Mouse (Mus musculus) neural tube, embryonic 13.5 days (tissue): Measurements from ENCODE around the gene Leng8. TPM values are rescaled to one million over a fixed set of nuclear protein-coding genes. Genes with fewer than 3 reads are reported as not detected.

Experiments
- ATAC-seq: fragments of 200-750 bp; cut with Nextera tagmentation; 2 replicates; pipeline ENCODE4 v1.8.0; 2017; ENCODE audit warnings: low read depth, mild to moderate bottlenecking, moderate TSS enrichment, moderate library complexity
- H3K27ac ChIP-seq: fragments of 300-500 bp; sonication (generic); replicated peaks from 2 replicates; pipeline ENCODE4 v1.5.1; 2015; ENCODE audit warnings: moderate library complexity, mild to moderate bottlenecking, inconsistent platforms
- H3K27me3 ChIP-seq: fragments of 300-500 bp; sonication (generic); 2 replicates; pipeline ENCODE4 v1.6.1; 2015; ENCODE audit warnings: mild to moderate bottlenecking, inconsistent platforms
- H3K36me3 ChIP-seq: fragments of 300-500 bp; sonication (generic); 2 replicates; pipeline ENCODE4 v1.6.1; 2015; ENCODE audit warnings: mild to moderate bottlenecking, inconsistent platforms
- H3K4me1 ChIP-seq: fragments of 300-500 bp; sonication (generic); replicated peaks from 2 replicates; pipeline ENCODE4 v1.6.1; 2015; ENCODE audit warnings: inconsistent platforms
- H3K4me2 ChIP-seq: fragments of 300-500 bp; sonication (generic); 2 replicates; pipeline ENCODE4 v1.6.1; 2015; ENCODE audit warnings: inconsistent platforms, mild to moderate bottlenecking, moderate library complexity
- H3K4me3 ChIP-seq: fragments of 300-500 bp; sonication (generic); 2 replicates; pipeline ENCODE4 v1.5.1; 2015; ENCODE audit warnings: mild to moderate bottlenecking, inconsistent platforms
- H3K9ac ChIP-seq: fragments of 300-500 bp; sonication (generic); 2 replicates; pipeline ENCODE4 v1.6.1; 2015; ENCODE audit warnings: moderate library complexity, mild to moderate bottlenecking, inconsistent platforms
- H3K9me3 ChIP-seq: fragments of 300-500 bp; sonication (generic); 2 replicates; pipeline ENCODE4 v1.6.1; 2016; ENCODE audit warnings: inconsistent platforms
- WGBS: fragments of 180-500 bp; shearing (Covaris S2); methylation state at CpG from one replicate; pipeline ENCODE4 v1.1.7; 2015; 5-methylcytosine and 5-hydroxymethylcytosine counted together
- polyA plus RNA-seq: library from polyadenylated mRNA; unstranded; fragments of >200 nt; fragmentation: Nextera tagmentation; extraction: Ambion mirVana; gene quantifications from 2 replicates; pipeline ENCODE4 v1.2.1, GENCODE M21; 2015

Leng8 gene
- polyA plus RNA-seq, 1 experiment from 2014 or later, result 78.0 TPM

GRCm38 (mm10) chr7:4119344-4119902 lies 17.4 kb upstream of the Leng8 start, which contains the start of gene Ttyh1:
Gene Ttyh1, plus strand, starts transcription at chr7:4119408.
- H3K36me3 ChIP-seq, result no peaks in the 10 kb centered on the region
- H3K4me1 ChIP-seq, result peaks cover 64% of the 10 kb centered on the region
- H3K4me2 ChIP-seq, result peak within 1 kb of the TSS; percentile 74
- peak within 1 kb of the TSS; percentile 90 for H3K27ac ChIP-seq
- 1% methylated on average over 37 of the region's 37 CpGs for WGBS
- no peaks in the 10 kb centered on the region for H3K27me3 ChIP-seq
- peak within 1 kb of the TSS; percentile 70 for H3K4me3 ChIP-seq
- H3K9ac ChIP-seq, result peak within 1 kb of the TSS; percentile 92
- ATAC-seq, result no peak
- H3K9me3 ChIP-seq, result no peaks in the 10 kb centered on the region

GRCm38 (mm10) chr7:4119976-4120921 lies 16.6 kb upstream of the Leng8 start:
- H3K4me2 ChIP-seq, result peak overlapping the region; percentile 74
- H3K27ac ChIP-seq, result peak overlapping the region; percentile 90
- peak overlapping the region; percentile 92 for H3K9ac ChIP-seq
- WGBS, result 5% methylated on average over 19 of the region's 19 CpGs
- H3K4me1 ChIP-seq, result peaks cover 72% of the 10 kb centered on the region
- no peaks in the 10 kb centered on the region for H3K9me3 ChIP-seq
- peak; percentile 1; the same call in 1 of the 2 replicates for ATAC-seq
- H3K36me3 ChIP-seq, result no peaks in the 10 kb centered on the region
- H3K4me3 ChIP-seq, result peak overlapping the region; percentile 70
- H3K27me3 ChIP-seq, result no peaks in the 10 kb centered on the region

GRCm38 (mm10) chr7:4122076-4122768 lies 14.6 kb upstream of the Leng8 start:
- no peak for ATAC-seq
- peak overlapping the region; percentile 70 for H3K4me3 ChIP-seq
- H3K27me3 ChIP-seq, result no peaks in the 10 kb centered on the region
- peaks cover 89% of the 10 kb centered on the region for H3K4me1 ChIP-seq
- H3K27ac ChIP-seq, result peak overlapping the region; percentile 90
- H3K9ac ChIP-seq, result peak overlapping the region; percentile 92
- peak overlapping the region; percentile 74 for H3K4me2 ChIP-seq
- H3K36me3 ChIP-seq, result peaks cover 10% of the 10 kb centered on the region
- H3K9me3 ChIP-seq, result no peaks in the 10 kb centered on the region
- 35% methylated on average over 11 of the region's 11 CpGs for WGBS

- Histone ChIP-seq H3K4me2 (peak overlapping the region; percentile 74), H3K9me3 (no peaks in the 10 kb centered on the region), H3K4me1 (peaks cover 86% of the 10 kb centered on the region), H3K27ac (peak overlapping the region; percentile 90), H3K4me3 (peak overlapping the region; percentile 70), H3K36me3 (peaks cover 16% of the 10 kb centered on the region), H3K9ac (peak overlapping the region; percentile 92), H3K27me3 (no peaks in the 10 kb centered on the region)
- 77% methylated on average over 10 of the region's 10 CpGs for WGBS
- no peak for ATAC-seq
Measured at GRCm38 (mm10) chr7:4122783-4123182, 14.1 kb upstream of the Leng8 start.

GRCm38 (mm10) chr7:4123732-4124131 lies 13.1 kb upstream of the Leng8 start:
- ATAC-seq, result peak; percentile 82
- peak overlapping the region; percentile 29; the same call in 1 of the 2 replicates for H3K4me3 ChIP-seq
- H3K27me3 ChIP-seq, result no peaks in the 10 kb centered on the region
- H3K27ac ChIP-seq, result peak overlapping the region; percentile 90
- H3K9me3 ChIP-seq, result no peaks in the 10 kb centered on the region
- 6% methylated on average over 1 of the region's 1 CpGs for WGBS
- peaks cover 86% of the 10 kb centered on the region for H3K4me1 ChIP-seq
- peaks cover 25% of the 10 kb centered on the region for H3K36me3 ChIP-seq
- H3K4me2 ChIP-seq, result peak overlapping the region; percentile 74
- peak overlapping the region; percentile 54 for H3K9ac ChIP-seq

GRCm38 (mm10) chr7:4124315-4124759 lies 12.5 kb upstream of the Leng8 start:
- Histone ChIP-seq H3K9ac (peak overlapping the region; percentile 54), H3K4me3 (peak overlapping the region; percentile 29), H3K4me1 (peaks cover 82% of the 10 kb centered on the region), H3K9me3 (no peaks in the 10 kb centered on the region), H3K27me3 (no peaks in the 10 kb centered on the region), H3K27ac (peak overlapping the region; percentile 90), H3K4me2 (peak overlapping the region; percentile 74), H3K36me3 (peaks cover 28% of the 10 kb centered on the region)
- 1% methylated on average over 10 of the region's 10 CpGs for WGBS
- ATAC-seq, result peak; percentile 83

GRCm38 (mm10) chr7:4124856-4125255 lies 12.0 kb upstream of the Leng8 start:
- Histone ChIP-seq H3K4me3 (peak overlapping the region; percentile 29), H3K9ac (peak overlapping the region; percentile 54), H3K27ac (peak overlapping the region; percentile 90), H3K9me3 (no peaks in the 10 kb centered on the region), H3K27me3 (no peaks in the 10 kb centered on the region), H3K36me3 (peaks cover 33% of the 10 kb centered on the region), H3K4me2 (peak overlapping the region; percentile 74), H3K4me1 (peaks cover 81% of the 10 kb centered on the region)
- 11% methylated on average over 5 of the region's 5 CpGs for WGBS
- ATAC-seq, result no peak

GRCm38 (mm10) chr7:4125306-4125705 lies 11.5 kb upstream of the Leng8 start:
- Histone ChIP-seq H3K9ac (peak overlapping the region; percentile 54), H3K4me3 (no peak overlapping the region)
- 29% methylated on average over 9 of the region's 9 CpGs for WGBS

GRCm38 (mm10) chr7:4126992-4127785 lies 9.7 kb upstream of the Leng8 start:
- Histone ChIP-seq H3K36me3 (peaks cover 36% of the 10 kb centered on the region), H3K4me1 (peaks cover 78% of the 10 kb centered on the region), H3K9ac (no peak overlapping the region), H3K9me3 (no peaks in the 10 kb centered on the region), H3K27me3 (no peaks in the 10 kb centered on the region), H3K27ac (peak overlapping the region; percentile 39; the same call in 1 of the 2 replicates), H3K4me2 (no peak overlapping the region), H3K4me3 (no peak overlapping the region)
- WGBS, result 86% methylated on average over 11 of the region's 11 CpGs
- no peak for ATAC-seq

More at GRCm38 (mm10) chr7:4125306-4125705, 11.5 kb upstream of the Leng8 start:
- Histone ChIP-seq H3K27me3 (no peaks in the 10 kb centered on the region), H3K4me1 (peaks cover 80% of the 10 kb centered on the region), H3K36me3 (peaks cover 33% of the 10 kb centered on the region), H3K9me3 (no peaks in the 10 kb centered on the region), H3K4me2 (peak overlapping the region; percentile 74), H3K27ac (peak overlapping the region; percentile 90)
- ATAC-seq, result no peak

GRCm38 (mm10) chr7:4127894-4128293 lies 8.9 kb upstream of the Leng8 start:
- H3K4me2 ChIP-seq, result no peak overlapping the region
- H3K9ac ChIP-seq, result no peak overlapping the region
- H3K9me3 ChIP-seq, result no peaks in the 10 kb centered on the region
- ATAC-seq, result no peak
- H3K4me3 ChIP-seq, result no peak overlapping the region
- peaks cover 76% of the 10 kb centered on the region for H3K4me1 ChIP-seq
- peaks cover 43% of the 10 kb centered on the region for H3K36me3 ChIP-seq
- H3K27ac ChIP-seq, result peak overlapping the region; percentile 61; the same call in 1 of the 2 replicates
- no peaks in the 10 kb centered on the region for H3K27me3 ChIP-seq
- 90% methylated on average over 4 of the region's 4 CpGs for WGBS

- Histone ChIP-seq H3K36me3 (peaks cover 50% of the 10 kb centered on the region), H3K9ac (0 out of 2 replicates have a peak overlapping the region, but pooled peaks have one; percentile 3)
Measured at GRCm38 (mm10) chr7:4128860-4129259, 8.0 kb upstream of the Leng8 start.

More at GRCm38 (mm10) chr7:4128860-4129259, 8.0 kb upstream of the Leng8 start:
- no peak for ATAC-seq
- 68% methylated on average over 6 of the region's 6 CpGs for WGBS
- Histone ChIP-seq H3K4me2 (no peak overlapping the region), H3K9me3 (no peaks in the 10 kb centered on the region), H3K27me3 (no peaks in the 10 kb centered on the region), H3K27ac (peak overlapping the region; percentile 61), H3K4me1 (peaks cover 66% of the 10 kb centered on the region), H3K4me3 (no peak overlapping the region)
